Mouse (Mus musculus): ENCODE measurements around the gene Cnn3.

DNA sequence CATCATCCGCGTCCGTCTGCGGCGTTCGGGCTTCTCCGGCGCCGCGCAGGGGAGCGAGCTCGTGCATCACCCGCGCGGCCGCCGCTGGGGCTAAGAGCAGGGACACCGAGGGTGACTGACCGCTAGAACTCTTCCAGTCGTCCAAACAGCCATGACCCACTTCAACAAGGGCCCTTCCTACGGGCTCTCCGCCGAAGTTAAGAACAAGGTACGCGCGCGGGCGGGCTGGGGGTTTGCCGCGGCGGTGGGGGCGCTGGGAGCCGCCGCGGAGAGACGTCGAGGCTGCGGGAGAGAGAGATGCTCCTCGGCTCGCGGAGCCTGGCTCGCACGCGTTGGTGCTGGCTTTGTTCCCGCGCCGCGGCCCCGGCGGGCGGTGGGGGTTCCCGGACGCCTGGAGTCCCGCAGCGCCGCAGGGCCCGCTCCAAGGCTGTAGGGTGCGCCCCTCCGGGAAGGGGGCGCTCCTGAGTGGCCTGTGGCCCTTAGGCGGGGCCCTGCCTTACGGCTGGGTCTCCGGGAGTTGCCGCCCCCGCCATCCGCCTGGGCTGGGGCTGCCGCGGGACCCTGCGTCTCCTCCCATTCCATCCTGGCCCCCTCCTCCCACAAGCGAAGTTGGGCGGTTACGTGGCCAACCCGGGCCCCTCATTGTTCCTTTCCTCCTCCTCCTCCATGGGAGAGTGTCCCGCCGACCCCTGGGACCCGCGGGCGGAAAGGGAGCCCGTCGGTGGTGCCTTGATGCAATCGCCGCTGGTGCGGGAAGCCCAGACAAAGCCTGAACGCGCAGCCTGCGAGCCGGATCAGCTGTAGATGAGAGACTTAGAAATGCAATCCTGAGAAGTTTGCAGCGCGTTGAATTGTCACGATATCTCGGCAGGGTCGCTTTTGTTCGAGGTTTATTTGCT is 573 bp downstream of the Cnn3 start:
- TF ChIP-seq CTCF (IDR thresholded peaks at IDR 0.05; ENCODE audit: control insufficient read depth, insufficient read depth, low read length) (no peak; the same call in 1 of the 2 replicates), POLR2A (IDR thresholded peaks at IDR 0.05; ENCODE audit: borderline replicate concordance, control insufficient read depth, low read depth, low read length) (no peak)
